ENCODE assay signal across 16 mouse cellular contexts in the genomic region with DNA sequence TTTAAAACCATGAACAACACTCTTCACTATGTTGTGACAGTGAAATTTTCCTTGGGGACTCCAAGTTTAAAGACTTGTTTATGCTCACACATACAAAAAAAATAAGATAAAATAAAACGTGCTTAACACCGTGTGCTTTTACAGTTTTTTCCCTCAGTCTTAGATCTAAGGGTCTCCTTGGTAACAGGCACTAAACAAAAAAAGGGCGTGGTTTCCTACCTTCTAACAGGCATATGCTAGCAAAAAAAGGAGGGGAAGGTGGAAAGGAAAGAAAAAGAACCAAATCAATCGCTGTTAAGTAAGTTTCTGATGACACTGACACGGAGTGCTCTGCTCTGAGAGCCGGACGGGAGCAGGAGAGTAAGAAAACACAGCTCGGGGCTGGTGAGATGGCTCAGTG.
"Had no signal": no experiment of that assay in that cellular context is flagged by ENCODE, and none has a peak within 500 bp of the region (broad histone marks: within the 10 kb centered on the region; RNA-seq: fewer than 3 reads in every experiment).

No protein-coding gene starts in this region.

- DNase-seq: kidney, adult 11 months; kidney, postnatal 10 days; kidney, postnatal 4 days; left cerebral cortex, postnatal 4 days; lung, adult 2 months; lung, postnatal 36 days; retina, postnatal 1 day; right cerebral cortex, postnatal 4 days; spleen, adult 18-20 months had no signal

- H3K9me3 ChIP-seq: limb, embryonic 13.5 days; liver, embryonic 15.5 days; neural tube, embryonic 15.5 days; stomach, embryonic 15.5 days had no signal

- H3K27ac ChIP-seq: layer of hippocampus, adult 2 months; limb, embryonic 13.5 days; liver, embryonic 15.5 days; neural tube, embryonic 15.5 days; stomach, embryonic 15.5 days had no signal

- H3K9ac ChIP-seq: limb, embryonic 13.5 days; liver, embryonic 15.5 days; neural tube, embryonic 15.5 days; stomach, embryonic 15.5 days had no signal

- H3K36me3 ChIP-seq: neural tube, embryonic 15.5 days; stomach, embryonic 15.5 days had no signal

- H3K4me2 ChIP-seq: limb, embryonic 13.5 days; liver, embryonic 15.5 days; midbrain, embryonic 11.5 days; neural tube, embryonic 15.5 days; stomach, embryonic 15.5 days had no signal

- H3K27me3 ChIP-seq: limb, embryonic 13.5 days; liver, embryonic 15.5 days; neural tube, embryonic 15.5 days; stomach, embryonic 15.5 days had no signal

- ATAC-seq: lung, postnatal 0 days had no signal

- H3K4me3 ChIP-seq: layer of hippocampus, adult 2 months; limb, embryonic 13.5 days; liver, embryonic 15.5 days; neural tube, embryonic 15.5 days; stomach, embryonic 15.5 days had no signal
